Mouse (Mus musculus) embryonic facial prominence, embryonic 13.5 days (tissue): Measurements from ENCODE around the gene Dppa4. TPM values are rescaled to one million over a fixed set of nuclear protein-coding genes. Genes with fewer than 3 reads are reported as not detected.

Source experiments
- ATAC-seq: fragments of 200-750 bp; cut with Nextera tagmentation; 2 replicates; pipeline ENCODE4 v1.8.0; 2017; ENCODE audit warnings: low read depth; ENCODE audit not compliant: insufficient number of reproducible peaks, insufficient read depth, low FRiP score, low TSS enrichment
- H3K27ac ChIP-seq: fragments of 300-500 bp; sonication (generic); 2 replicates; pipeline ENCODE4 v1.5.1; 2015; ENCODE audit warnings: moderate library complexity, mild to moderate bottlenecking, inconsistent platforms
- H3K27me3 ChIP-seq: fragments of 300-500 bp; sonication (generic); 2 replicates; pipeline ENCODE4 v1.6.1; 2015; ENCODE audit warnings: mild to moderate bottlenecking, inconsistent platforms
- H3K36me3 ChIP-seq: fragments of 300-500 bp; sonication (generic); 2 replicates; pipeline ENCODE4 v1.6.1; 2015; ENCODE audit warnings: mild to moderate bottlenecking, inconsistent platforms
- H3K4me1 ChIP-seq: fragments of 300-500 bp; sonication (generic); 2 replicates; pipeline ENCODE4 v1.6.1; 2015; ENCODE audit warnings: inconsistent platforms
- H3K4me2 ChIP-seq: fragments of 300-500 bp; sonication (generic); 2 replicates; pipeline ENCODE4 v1.6.1; 2015; ENCODE audit warnings: moderate library complexity, mild to moderate bottlenecking, inconsistent platforms
- H3K4me3 ChIP-seq: fragments of 300-500 bp; sonication (generic); 2 replicates; pipeline ENCODE4 v1.5.1; 2015; ENCODE audit warnings: mild to moderate bottlenecking, inconsistent platforms
- H3K9ac ChIP-seq: fragments of 300-500 bp; sonication (generic); 2 replicates; pipeline ENCODE4 v1.6.1; 2015; ENCODE audit warnings: mild to moderate bottlenecking, inconsistent platforms
- H3K9me3 ChIP-seq: fragments of 300-500 bp; sonication (generic); 2 replicates; pipeline ENCODE4 v1.6.1; 2016; ENCODE audit warnings: inconsistent platforms
- WGBS: fragments of 180-500 bp; shearing (Covaris S2); methylation state at CpG from one replicate; pipeline ENCODE4 v1.1.7; 2015; ENCODE audit warnings: mixed read lengths; 5-methylcytosine and 5-hydroxymethylcytosine counted together
- polyA plus RNA-seq: library from polyadenylated mRNA; unstranded; fragments of >200 nt; fragmentation: Nextera tagmentation; extraction: Ambion mirVana; gene quantifications from 2 replicates; pipeline ENCODE4 v1.2.1, GENCODE M21; 2015

The Dppa4 gene
- polyA plus RNA-seq, 1 experiment from 2014 or later, result not detected

DNA sequence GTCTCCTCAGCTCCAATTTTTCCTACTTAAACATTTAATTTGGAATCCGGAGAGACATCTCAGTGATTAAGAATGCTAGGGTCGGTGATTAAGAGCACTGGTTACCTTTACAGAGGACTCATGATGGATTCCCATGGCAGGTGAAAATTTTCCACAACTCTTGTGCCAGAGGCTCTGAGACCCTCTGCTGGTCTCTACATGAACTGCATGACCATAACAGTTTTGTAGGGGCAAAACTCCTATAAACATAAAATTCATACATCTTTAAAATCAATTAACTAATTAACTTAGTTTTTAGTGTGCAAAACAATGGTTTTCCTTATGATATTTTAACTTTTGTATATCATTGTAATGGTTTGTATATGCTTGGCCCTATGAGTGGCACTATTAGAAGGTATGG lies 44.9 kb downstream of the Dppa4 start:
- H3K27ac ChIP-seq, result no peak overlapping the region

DNA sequence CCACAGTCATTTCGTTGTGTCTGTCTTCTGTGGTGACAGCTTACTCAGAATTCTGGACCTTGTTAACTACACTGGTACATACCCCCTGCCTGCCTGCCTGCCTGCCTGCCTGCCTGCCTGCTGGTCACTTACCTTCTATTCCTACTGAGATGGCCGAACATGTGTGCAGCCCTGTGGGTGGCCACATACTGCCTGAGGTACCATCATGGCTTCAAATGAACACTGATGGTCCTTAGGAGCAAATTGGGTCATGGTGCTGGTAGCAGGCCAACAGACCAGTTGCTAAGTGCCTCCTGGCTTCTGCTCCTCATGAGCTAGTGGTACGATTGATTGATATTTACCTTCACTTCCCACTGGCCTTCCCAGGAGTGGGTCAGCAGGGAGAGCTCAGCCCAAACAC lies 48.3 kb downstream of the Dppa4 start:
- no peak overlapping the region for H3K4me2 ChIP-seq
- H3K4me1 ChIP-seq, result no peaks in the 10 kb centered on the region
- H3K27me3 ChIP-seq, result no peaks in the 10 kb centered on the region
- H3K27ac ChIP-seq, result no peak overlapping the region
- H3K4me3 ChIP-seq, result no peak overlapping the region
- no peak for ATAC-seq
- WGBS, result 84% methylated on average over 3 of the region's 3 CpGs
- no peak overlapping the region for H3K9ac ChIP-seq
- no peaks in the 10 kb centered on the region for H3K9me3 ChIP-seq
- H3K36me3 ChIP-seq, result no peaks in the 10 kb centered on the region

More for the DNA sequence above, 44.9 kb downstream of the Dppa4 start:
- Histone ChIP-seq H3K4me3 (no peak overlapping the region), H3K9ac (no peak overlapping the region), H3K4me1 (no peaks in the 10 kb centered on the region), H3K9me3 (no peaks in the 10 kb centered on the region), H3K36me3 (no peaks in the 10 kb centered on the region), H3K4me2 (no peak overlapping the region), H3K27me3 (no peaks in the 10 kb centered on the region)
- no peak for ATAC-seq
- WGBS, result 89% methylated on average over 2 of the region's 2 CpGs

- Histone ChIP-seq H3K9me3 (no peaks in the 10 kb centered on the region), H3K4me2 (no peak overlapping the region), H3K9ac (no peak overlapping the region), H3K4me1 (no peaks in the 10 kb centered on the region), H3K36me3 (no peaks in the 10 kb centered on the region), H3K27me3 (no peaks in the 10 kb centered on the region), H3K4me3 (no peak overlapping the region), H3K27ac (no peak overlapping the region)
- 85% methylated on average over 4 of the region's 4 CpGs for WGBS
- no peak for ATAC-seq
Observed at GRCm38 (mm10) chr16:48335326-48335725, 51.8 kb downstream of the Dppa4 start.

Other genes starting within 250 kb of the Dppa4 start
- gene Dppa2, start 20.2 kb downstream of the Dppa4 start, polyA plus RNA-seq, result not detected in 2 replicates
- gene Gm5485, start 128.7 kb downstream of the Dppa4 start, polyA plus RNA-seq, result not detected in 2 replicates
- gene Morc1, start 147.5 kb downstream of the Dppa4 start, polyA plus RNA-seq, result 0.10 TPM in 1 of 2 replicates, not detected in the other